Mouse (Mus musculus): Measurements from ENCODE around the gene Slc9a3. TPM values are rescaled to one million over a fixed set of nuclear protein-coding genes. Genes with fewer than 3 reads are reported as not detected.

Slc9a3 gene
- total and polyA plus RNA-seq, 3 experiments, result not detected

GRCm38 (mm10) chr13:74208986-74209345 is 87.7 kb downstream of the Slc9a3 start:
- Histone ChIP-seq H3K4me2 (ENCODE audit: insufficient read depth, low read depth, poor library complexity, severe bottlenecking) (peak overlapping the region; percentile 63), H3K4me3 (replicated peaks in 1 of 3; ENCODE audit: low read depth in 2 of 3, low read length in 2 of 3, poor library complexity in 1 of 3) (peak overlapping the region; percentile 76 to 98 (median 83)), H3K27ac (ENCODE audit: insufficient read depth, low read depth) (peak overlapping the region; percentile 47; the same call in 1 of the 2 replicates), H3K36me3 (replicated peaks in 1 of 2; ENCODE audit: control insufficient read depth in 1 of 2, insufficient read depth in 1 of 2, low read length in 1 of 2) (peaks cover 7 to 23% of the 10 kb centered on the region in 2 experiments), H3K9me3 (replicated peaks; ENCODE audit: low read length) (no peaks in the 10 kb centered on the region), H3K79me2 (replicated peaks; ENCODE audit: control insufficient read depth, extremely low read depth, insufficient read depth, poor library complexity, severe bottlenecking) (peaks cover 10% of the 10 kb centered on the region), H3K4me1 (ENCODE audit: control insufficient read depth in 1 of 2, insufficient read depth in 2 of 2) (peaks cover 5 to 31% of the 10 kb centered on the region in 2 experiments; a peak in 3 of 4 replicates), H3K27me3 (replicated peaks) (no peaks in the 10 kb centered on the region), H3K9ac (ENCODE audit: insufficient read depth, low read depth) (peak overlapping the region; percentile 86)
- TF ChIP-seq JUN (IDR thresholded peaks at IDR 0.05; ENCODE audit: insufficient read depth, low read depth, low read length) (no peak), SMC3 (IDR thresholded peaks at IDR 0.05; ENCODE audit: low read depth, low read length) (no peak), HCFC1 (IDR thresholded peaks at IDR 0.05; ENCODE audit: low read depth, low read length) (no peak), CHD2 (IDR thresholded peaks at IDR 0.05; ENCODE audit: low read length) (no peak), MYC (IDR thresholded peaks at IDR 0.05; ENCODE audit: low read depth, low read length) (no peak), TBP (conservative IDR thresholded peaks at IDR 0.05; ENCODE audit: low read depth, low read length) (no peak), GABPA (IDR thresholded peaks at IDR 0.05; ENCODE audit: insufficient replicate concordance, low read depth, low read length) (no peak), CHD1 (IDR thresholded peaks at IDR 0.05; ENCODE audit: low read depth, low read length) (no peak), MEF2A (IDR thresholded peaks at IDR 0.05; ENCODE audit: borderline replicate concordance, low read depth, low read length) (no peak), EP300 (IDR thresholded peaks at IDR 0.05; ENCODE audit: low read length) (no peak), E2F4 (IDR thresholded peaks at IDR 0.05; ENCODE audit: insufficient replicate concordance, low read depth, low read length) (no peak), IRF4 (IDR thresholded peaks at IDR 0.05; ENCODE audit: low read depth, low read length) (no peak), ZNF384 (IDR thresholded peaks at IDR 0.05; ENCODE audit: low read depth, low read length) (no peak)
- in situ Hi-C loops (cut with MboI; ENCODE audit: low pct_ligation_motif_present, low pct_unique_long_range_greater_than_20kb, low sequenced_read_pairs), result no loop called here
- dilution Hi-C loops (cut with MboI; ENCODE audit: extremely low pct_ligation_motif_present, extremely low pct_unique_long_range_greater_than_20kb, low sequenced_read_pairs), result no loop called here
- no peak for DNase-seq (ENCODE audit: extremely low read depth)

GRCm38 (mm10) chr13:74218441-74218840 is 97.2 kb downstream of the Slc9a3 start:
- TF ChIP-seq EP300 (IDR thresholded peaks at IDR 0.05; ENCODE audit: low read length) (no peak), TBP (conservative IDR thresholded peaks at IDR 0.05; ENCODE audit: low read depth, low read length) (no peak), USF2 (conservative IDR thresholded peaks at IDR 0.05; ENCODE audit: low read depth, low read length) (no peak), SMC3 (IDR thresholded peaks at IDR 0.05; ENCODE audit: low read depth, low read length) (no peak), MAFK (IDR thresholded peaks at IDR 0.05; ENCODE audit: insufficient replicate concordance, low read length) (no peak), HCFC1 (IDR thresholded peaks at IDR 0.05; ENCODE audit: low read depth, low read length) (no peak), UBTF (IDR thresholded peaks at IDR 0.05; ENCODE audit: low read depth, low read length) (no peak), GABPA (IDR thresholded peaks at IDR 0.05; ENCODE audit: insufficient replicate concordance, low read depth, low read length) (no peak), CTCF (conservative IDR thresholded peaks at IDR 0.05 in 1 of 2, IDR thresholded peaks at IDR 0.05 in 1 of 2; ENCODE audit: low read depth in 2 of 2, low read length in 2 of 2) (no peak), ZMIZ1 (IDR thresholded peaks at IDR 0.05; ENCODE audit: low read depth, low read length) (no peak), IRF4 (IDR thresholded peaks at IDR 0.05; ENCODE audit: low read depth, low read length) (no peak)
- dilution Hi-C loops (cut with MboI; ENCODE audit: extremely low pct_ligation_motif_present, extremely low pct_unique_long_range_greater_than_20kb, low sequenced_read_pairs) (no loop called here), in situ Hi-C loops (cut with MboI; ENCODE audit: low pct_ligation_motif_present, low pct_unique_long_range_greater_than_20kb, low sequenced_read_pairs) (no loop called here)
- Histone ChIP-seq H3K4me2 (ENCODE audit: insufficient read depth, low read depth, poor library complexity, severe bottlenecking) (no peak overlapping the region), H3K36me3 (replicated peaks in 1 of 2; ENCODE audit: control insufficient read depth in 1 of 2, insufficient read depth in 1 of 2, low read length in 1 of 2) (peaks cover 0 to 2% of the 10 kb centered on the region in 2 experiments), H3K9me3 (replicated peaks; ENCODE audit: low read length) (no peaks in the 10 kb centered on the region), H3K4me3 (replicated peaks in 1 of 3; ENCODE audit: low read depth in 2 of 3, low read length in 2 of 3, poor library complexity in 1 of 3) (no peak overlapping the region), H3K79me2 (replicated peaks; ENCODE audit: control insufficient read depth, extremely low read depth, insufficient read depth, poor library complexity, severe bottlenecking) (no peaks in the 10 kb centered on the region), H3K4me1 (ENCODE audit: control insufficient read depth in 1 of 2, insufficient read depth in 2 of 2) (no peaks in the 10 kb centered on the region), H3K27me3 (replicated peaks) (no peaks in the 10 kb centered on the region), H3K27ac (ENCODE audit: insufficient read depth, low read depth) (no peak overlapping the region), H3K9ac (ENCODE audit: insufficient read depth, low read depth) (no peak overlapping the region)
- no peak for DNase-seq (ENCODE audit: extremely low read depth)

Other genes starting within 250 kb of the Slc9a3 start
- gene Trip13, start 183.7 kb upstream of the Slc9a3 start, total RNA-seq (2012; rRNA removed), result 42.3 and 55.6 TPM in 2 replicates
- gene Trip13, start 183.7 kb upstream of the Slc9a3 start, total RNA-seq (2014; rRNA removed), result 94.5 and 100 TPM in 2 replicates
- 87.0 and 93.2 TPM in 2 replicates for gene Trip13, start 183.7 kb upstream of the Slc9a3 start, polyA plus RNA-seq (2012; ENCODE audit: insufficient read length, low read depth)
- 28.0 and 30.6 TPM in 2 replicates for gene Brd9, start 183.6 kb upstream of the Slc9a3 start, total RNA-seq (2012; rRNA removed)
- gene Brd9, start 183.6 kb upstream of the Slc9a3 start, total RNA-seq (2014; rRNA removed), result 32.5 and 38.7 TPM in 2 replicates
- 43.4 and 62.0 TPM in 2 replicates for gene Brd9, start 183.6 kb upstream of the Slc9a3 start, polyA plus RNA-seq (2012; ENCODE audit: insufficient read length, low read depth)
- gene Zdhhc11, start 157.6 kb upstream of the Slc9a3 start, total RNA-seq (2012; rRNA removed), result not detected in 2 replicates
- gene Zdhhc11, start 157.6 kb upstream of the Slc9a3 start, total RNA-seq (2014; rRNA removed), result not detected in 2 replicates
- gene Zdhhc11, start 157.6 kb upstream of the Slc9a3 start, polyA plus RNA-seq (2012; ENCODE audit: insufficient read length, low read depth), result not detected in 2 replicates
- gene Tppp, start 112.0 kb upstream of the Slc9a3 start, total RNA-seq (2012; rRNA removed), result 0.04 and 0.08 TPM in 2 replicates
- 0.05 and 0.11 TPM in 2 replicates for gene Tppp, start 112.0 kb upstream of the Slc9a3 start, total RNA-seq (2014; rRNA removed)
- not detected in 2 replicates for gene Tppp, start 112.0 kb upstream of the Slc9a3 start, polyA plus RNA-seq (2012; ENCODE audit: insufficient read length, low read depth)
- 5.4 and 7.3 TPM in 2 replicates for gene Cep72, start 59.2 kb upstream of the Slc9a3 start, total RNA-seq (2012; rRNA removed)
- 13.1 and 15.1 TPM in 2 replicates for gene Cep72, start 59.2 kb upstream of the Slc9a3 start, total RNA-seq (2014; rRNA removed)
- 9.3 and 14.0 TPM in 2 replicates for gene Cep72, start 59.2 kb upstream of the Slc9a3 start, polyA plus RNA-seq (2012; ENCODE audit: insufficient read length, low read depth)
- gene Exoc3, start 87.3 kb downstream of the Slc9a3 start, total RNA-seq (2012; rRNA removed), result 23.3 and 27.7 TPM in 2 replicates
- gene Exoc3, start 87.3 kb downstream of the Slc9a3 start, total RNA-seq (2014; rRNA removed), result 26.5 and 27.3 TPM in 2 replicates
- 28.9 and 40.1 TPM in 2 replicates for gene Exoc3, start 87.3 kb downstream of the Slc9a3 start, polyA plus RNA-seq (2012; ENCODE audit: insufficient read length, low read depth)
- 0.84 and 1.0 TPM in 2 replicates for gene Ahrr, start 170.9 kb downstream of the Slc9a3 start, total RNA-seq (2012; rRNA removed)
- gene Ahrr, start 170.9 kb downstream of the Slc9a3 start, total RNA-seq (2014; rRNA removed), result 1.0 and 1.2 TPM in 2 replicates
- 0.90 and 1.0 TPM in 2 replicates for gene Ahrr, start 170.9 kb downstream of the Slc9a3 start, polyA plus RNA-seq (2012; ENCODE audit: insufficient read length, low read depth)
- gene Pdcd6, start 196.1 kb downstream of the Slc9a3 start, total RNA-seq (2012; rRNA removed), result 124 and 134 TPM in 2 replicates
- gene Pdcd6, start 196.1 kb downstream of the Slc9a3 start, total RNA-seq (2014; rRNA removed), result 213 and 246 TPM in 2 replicates
- 136 and 139 TPM in 2 replicates for gene Pdcd6, start 196.1 kb downstream of the Slc9a3 start, polyA plus RNA-seq (2012; ENCODE audit: insufficient read length, low read depth)
- 161 and 165 TPM in 2 replicates for gene Sdha, start 228.8 kb downstream of the Slc9a3 start, total RNA-seq (2012; rRNA removed)
- gene Sdha, start 228.8 kb downstream of the Slc9a3 start, total RNA-seq (2014; rRNA removed), result 107 and 120 TPM in 2 replicates
- gene Sdha, start 228.8 kb downstream of the Slc9a3 start, polyA plus RNA-seq (2012; ENCODE audit: insufficient read length, low read depth), result 249 and 255 TPM in 2 replicates
- 40.8 and 53.8 TPM in 2 replicates for gene Ccdc127, start 228.9 kb downstream of the Slc9a3 start, total RNA-seq (2012; rRNA removed)
- gene Ccdc127, start 228.9 kb downstream of the Slc9a3 start, total RNA-seq (2014; rRNA removed), result 45.3 and 51.8 TPM in 2 replicates
- 57.4 and 57.5 TPM in 2 replicates for gene Ccdc127, start 228.9 kb downstream of the Slc9a3 start, polyA plus RNA-seq (2012; ENCODE audit: insufficient read length, low read depth)
- 0.17 TPM in 2 replicates for gene Lrrc14b, start 242.5 kb downstream of the Slc9a3 start, total RNA-seq (2012; rRNA removed)
- not detected in 2 replicates for gene Lrrc14b, start 242.5 kb downstream of the Slc9a3 start, total RNA-seq (2014; rRNA removed)
- not detected in 2 replicates for gene Lrrc14b, start 242.5 kb downstream of the Slc9a3 start, polyA plus RNA-seq (2012; ENCODE audit: insufficient read length, low read depth)